Mouse (Mus musculus) liver, embryonic 14 days (tissue): ENCODE measurements around the gene Ces2c. TPM values are rescaled to one million over a fixed set of nuclear protein-coding genes. Genes with fewer than 3 reads are reported as not detected.

Experiments
- polyA plus RNA-seq: library from polyadenylated mRNA; depleted of rRNA; stranded (reverse); fragments of >200 nt; gene quantifications from 2 replicates; pipeline ENCODE4 v1.2.3, GENCODE M21; 2012; rRNA removed

Ces2c gene
- 0.10 and 0.13 TPM in 2 replicates for polyA plus RNA-seq

DNA sequence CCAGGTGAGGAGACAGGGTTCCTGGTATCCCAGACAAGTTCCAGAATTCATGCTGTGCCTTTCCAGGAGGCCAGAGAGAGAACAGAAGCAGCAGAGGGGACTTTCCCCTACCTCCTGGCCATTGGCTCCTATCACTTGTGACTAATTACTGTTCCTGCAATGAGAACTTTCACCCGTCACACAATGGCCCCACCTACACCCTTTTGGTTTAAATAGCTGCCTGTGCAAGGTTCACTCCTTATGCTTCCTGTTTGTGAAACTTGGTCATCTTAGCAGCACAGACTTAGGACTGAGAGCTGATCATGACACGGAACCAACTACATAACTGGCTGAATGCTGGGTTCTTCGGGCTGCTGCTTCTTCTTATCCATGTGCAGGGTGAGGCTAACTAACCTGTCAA is at the start of gene Ces2c:
Gene Ces2c (plus strand): TSS at position 238 of the 400 bp plus-strand sequence.

DNA sequence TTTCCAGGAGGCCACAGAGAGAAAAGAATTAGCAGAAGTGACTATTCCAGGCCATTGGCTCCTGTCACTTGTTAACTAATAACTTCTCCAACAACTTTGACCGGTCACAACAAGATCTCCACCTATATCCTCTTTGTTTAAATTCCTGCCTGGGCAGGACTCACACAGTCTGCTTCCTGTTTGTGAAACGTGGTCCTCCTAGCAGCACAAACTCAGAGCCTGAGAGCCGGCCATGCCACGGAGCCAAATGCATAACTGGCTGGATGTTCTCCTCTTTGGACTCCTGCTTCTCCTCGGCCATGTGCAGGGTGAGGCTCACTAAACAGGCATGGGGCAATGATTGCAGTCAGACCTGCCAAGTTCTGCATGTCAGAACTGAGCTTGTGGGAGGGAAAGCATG is 15.4 kb upstream of the Ces2c start, which contains the start of gene Ces2b:
Gene Ces2b (plus strand): TSS at position 133 of the 400 bp plus-strand sequence.

Other genes with a start within 250 kb of the Ces2c start
- 0.02 and 0.05 TPM in 2 replicates for gene Cdh16, start 222.7 kb upstream of the Ces2c start, polyA plus RNA-seq
- 0.18 and 0.70 TPM in 2 replicates for gene Rrad, start 215.7 kb upstream of the Ces2c start, polyA plus RNA-seq
- gene Ciao2b, start 205.1 kb upstream of the Ces2c start, polyA plus RNA-seq, result 29.5 and 30.0 TPM in 2 replicates
- gene Ces2a, start 113.1 kb upstream of the Ces2c start, polyA plus RNA-seq, result 9.7 and 11.7 TPM in 2 replicates
- 0.12 and 0.15 TPM in 2 replicates for gene Ces2b, start 15.5 kb upstream of the Ces2c start, polyA plus RNA-seq
- gene Ces2e, start 79.2 kb downstream of the Ces2c start, polyA plus RNA-seq, result 1.5 and 1.9 TPM in 2 replicates
- gene Ces2f, start 100.3 kb downstream of the Ces2c start, polyA plus RNA-seq, result 0.01 TPM in 1 of 2 replicates, not detected in the other
- 19.6 and 22.5 TPM in 2 replicates for gene Ces2g, start 114.7 kb downstream of the Ces2c start, polyA plus RNA-seq
- gene Ces2h, start 153.8 kb downstream of the Ces2c start, polyA plus RNA-seq, result not detected in 2 replicates
- 0.19 and 0.23 TPM in 2 replicates for gene Ces3a, start 201.5 kb downstream of the Ces2c start, polyA plus RNA-seq
- gene Ces3b, start 236.7 kb downstream of the Ces2c start, polyA plus RNA-seq, result not detected in 2 replicates